Mouse (Mus musculus) kidney, adult 11 months (tissue): ENCODE measurements around the gene Hoxa10.

Experiments used
- DNase-seq: peaks from one replicate; pipeline ENCODE4 v3.0.0; 2022

Hoxa10 gene

GRCm38 (mm10) chr6:52229558-52230416, 10.9 kb downstream of the Hoxa10 start:
- DNase-seq: peak; percentile 86

- DNase-seq: peak; percentile 53
Measured at GRCm38 (mm10) chr6:52228475-52229465, 11.9 kb downstream of the Hoxa10 start.

- DNase-seq: peak; percentile 47
Measured at GRCm38 (mm10) chr6:52227470-52228222, 13.0 kb downstream of the Hoxa10 start.

GRCm38 (mm10) chr6:52226569-52227257, 13.9 kb downstream of the Hoxa10 start:
- DNase-seq: peak; percentile 48

- DNase-seq: peak; percentile 91
Measured at GRCm38 (mm10) chr6:52225612-52226568, 14.8 kb downstream of the Hoxa10 start.

- DNase-seq: peak; percentile 38
Measured at GRCm38 (mm10) chr6:52224895-52225611, 15.6 kb downstream of the Hoxa10 start.

GRCm38 (mm10) chr6:52223939-52224760, 16.5 kb downstream of the Hoxa10 start:
- DNase-seq: peak; percentile 33

GRCm38 (mm10) chr6:52222729-52223128, 17.9 kb downstream of the Hoxa10 start:
- no peak for DNase-seq

- DNase-seq: no peak
Measured at GRCm38 (mm10) chr6:52221993-52222685, 18.5 kb downstream of the Hoxa10 start.

GRCm38 (mm10) chr6:52221337-52221992, 19.2 kb downstream of the Hoxa10 start, which contains the start of gene Hoxa7:
Gene Hoxa7 (minus strand): TSS chr6:52221854.
- DNase-seq: peak; percentile 94

GRCm38 (mm10) chr6:52220865-52221310, 19.8 kb downstream of the Hoxa10 start:
- DNase-seq: peak; percentile 20

- peak; percentile 69 for DNase-seq
Measured at GRCm38 (mm10) chr6:52220003-52220864, 20.4 kb downstream of the Hoxa10 start.

GRCm38 (mm10) chr6:52219234-52219942, 21.3 kb downstream of the Hoxa10 start:
- peak; percentile 34 for DNase-seq

GRCm38 (mm10) chr6:52218643-52219215, 21.9 kb downstream of the Hoxa10 start:
- DNase-seq: peak; percentile 48

GRCm38 (mm10) chr6:52217895-52218642, 22.6 kb downstream of the Hoxa10 start:
- peak; percentile 35 for DNase-seq
